Mouse (Mus musculus): Measurements from ENCODE around the gene Gps2.
"Not testable (repeated sequence)": the region's sequence is repeated elsewhere in the genome, so short reads cannot be mapped to it uniquely, and the experiment has no call there.

The Gps2 gene

GRCm38 (mm10) chr11:69917379-69917948 is 3.8 kb downstream of the Gps2 start:
- no peak for DNase-seq

GRCm38 (mm10) chr11:69918118-69918517 is 4.4 kb downstream of the Gps2 start:
- DNase-seq = no peak

GRCm38 (mm10) chr11:69919053-69919452 is 5.4 kb downstream of the Gps2 start:
- DNase-seq = no peak

- peak; percentile 64 for DNase-seq
These were observed 6.1 kb downstream of the Gps2 start for GRCm38 (mm10) chr11:69919661-69920265.

- DNase-seq = peak; percentile 49
These were observed 6.8 kb downstream of the Gps2 start for GRCm38 (mm10) chr11:69920266-69921031.

- peak; percentile 100 for DNase-seq
These were observed 7.7 kb downstream of the Gps2 start, which contains the start of gene Eif5a for GRCm38 (mm10) chr11:69921114-69922011. Gene Eif5a (minus strand): TSS chr11:69921958.

- no peak for DNase-seq
These were observed 8.5 kb downstream of the Gps2 start for GRCm38 (mm10) chr11:69922012-69922756.

GRCm38 (mm10) chr11:69922796-69923195 is 9.1 kb downstream of the Gps2 start:
- DNase-seq = no peak

GRCm38 (mm10) chr11:69927501-69927900 is 13.8 kb downstream of the Gps2 start:
- DNase-seq = no peak

- no peak for DNase-seq
These were observed 16.0 kb downstream of the Gps2 start for GRCm38 (mm10) chr11:69929712-69930111.

GRCm38 (mm10) chr11:69930176-69930575 is 16.5 kb downstream of the Gps2 start:
- not testable (repeated sequence) for DNase-seq

GRCm38 (mm10) chr11:69930967-69931537 is 17.4 kb downstream of the Gps2 start:
- no peak for DNase-seq

GRCm38 (mm10) chr11:69931769-69932168 is 18.1 kb downstream of the Gps2 start:
- no peak for DNase-seq

- no peak for DNase-seq
These were observed 18.6 kb downstream of the Gps2 start for GRCm38 (mm10) chr11:69932254-69932653.

GRCm38 (mm10) chr11:69933066-69933465 is 19.4 kb downstream of the Gps2 start:
- no peak for DNase-seq

GRCm38 (mm10) chr11:69934169-69934568 is 20.5 kb downstream of the Gps2 start:
- DNase-seq = peak; percentile 79

GRCm38 (mm10) chr11:69934681-69935080 is 21.0 kb downstream of the Gps2 start:
- DNase-seq = no peak

GRCm38 (mm10) chr11:69935137-69935879 is 21.6 kb downstream of the Gps2 start, which contains the start of gene Ybx2:
Gene Ybx2 (plus strand): TSS chr11:69935796.
- peak; percentile 85 for DNase-seq

- no peak for DNase-seq
These were observed 22.5 kb downstream of the Gps2 start for GRCm38 (mm10) chr11:69936156-69936555.

GRCm38 (mm10) chr11:69936714-69937347 is 23.1 kb downstream of the Gps2 start:
- no peak for DNase-seq

GRCm38 (mm10) chr11:69937385-69937784 is 23.7 kb downstream of the Gps2 start:
- no peak for DNase-seq

Data from layer of hippocampus, adult 9-11 months (tissue).